Mouse (Mus musculus) subcutaneous adipose tissue, adult 2 months (tissue): Measurements from ENCODE around the gene Slc25a42. TPM values are rescaled to one million over a fixed set of nuclear protein-coding genes. Genes with fewer than 3 reads are reported as not detected.

Experiments used
- polyA plus RNA-seq: library from polyadenylated mRNA; depleted of rRNA; stranded (reverse); fragments of >200 nt; gene quantifications from 2 replicates; pipeline ENCODE4 v1.2.3, GENCODE M21; 2012; ENCODE audit warnings: low replicate concordance; rRNA removed

Slc25a42 gene
- polyA plus RNA-seq = 41.2 and 60.9 TPM in 2 replicates

DNA sequence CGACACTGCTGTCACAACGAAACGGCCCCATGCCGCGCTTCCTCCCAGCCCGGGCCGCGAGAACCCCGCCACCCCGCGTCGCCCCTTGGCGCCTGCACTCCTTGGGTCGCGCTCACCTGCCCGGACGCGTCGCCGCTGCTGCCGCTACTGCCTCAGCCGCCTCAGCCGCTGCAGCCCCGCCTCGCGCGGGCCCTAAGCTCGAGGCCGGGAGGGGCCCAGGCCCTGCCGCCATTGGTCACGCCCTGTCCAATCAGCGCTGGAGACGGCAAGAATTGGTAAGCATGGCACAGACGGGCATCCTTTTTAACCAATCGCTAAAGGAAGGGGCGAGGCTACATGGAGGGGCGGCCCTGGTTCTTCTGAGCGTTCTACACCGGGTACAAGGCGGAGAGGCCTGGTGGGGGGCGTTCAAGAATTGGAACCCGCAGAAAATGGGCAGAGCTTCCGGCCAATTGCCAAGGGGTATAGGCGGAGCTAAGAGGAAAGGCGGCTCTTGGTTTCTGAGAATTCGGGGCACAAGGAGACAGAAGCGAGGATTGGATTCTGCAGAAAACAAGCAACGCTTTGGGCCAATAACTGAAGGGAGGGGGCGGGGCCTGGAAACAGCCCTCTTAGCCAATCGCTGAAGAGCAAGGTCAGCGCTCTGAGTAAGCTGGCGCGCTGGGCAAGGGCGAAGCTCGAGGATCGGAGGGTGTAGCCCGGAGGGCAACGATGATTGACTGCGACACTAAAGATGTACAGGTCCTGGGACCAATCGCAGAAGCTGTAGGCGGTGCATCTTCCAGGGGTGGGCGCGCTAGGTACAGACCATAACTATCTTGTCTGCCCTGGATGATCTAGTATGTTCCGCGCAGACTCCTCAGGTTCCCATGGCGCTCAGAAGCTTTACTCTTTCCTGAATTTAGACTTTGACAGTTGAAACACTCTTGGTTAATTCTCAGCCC lies at the start of gene Slc25a42:
Gene Slc25a42 (minus strand): TSS at position 194 of the 944 bp plus-strand sequence.

DNA sequence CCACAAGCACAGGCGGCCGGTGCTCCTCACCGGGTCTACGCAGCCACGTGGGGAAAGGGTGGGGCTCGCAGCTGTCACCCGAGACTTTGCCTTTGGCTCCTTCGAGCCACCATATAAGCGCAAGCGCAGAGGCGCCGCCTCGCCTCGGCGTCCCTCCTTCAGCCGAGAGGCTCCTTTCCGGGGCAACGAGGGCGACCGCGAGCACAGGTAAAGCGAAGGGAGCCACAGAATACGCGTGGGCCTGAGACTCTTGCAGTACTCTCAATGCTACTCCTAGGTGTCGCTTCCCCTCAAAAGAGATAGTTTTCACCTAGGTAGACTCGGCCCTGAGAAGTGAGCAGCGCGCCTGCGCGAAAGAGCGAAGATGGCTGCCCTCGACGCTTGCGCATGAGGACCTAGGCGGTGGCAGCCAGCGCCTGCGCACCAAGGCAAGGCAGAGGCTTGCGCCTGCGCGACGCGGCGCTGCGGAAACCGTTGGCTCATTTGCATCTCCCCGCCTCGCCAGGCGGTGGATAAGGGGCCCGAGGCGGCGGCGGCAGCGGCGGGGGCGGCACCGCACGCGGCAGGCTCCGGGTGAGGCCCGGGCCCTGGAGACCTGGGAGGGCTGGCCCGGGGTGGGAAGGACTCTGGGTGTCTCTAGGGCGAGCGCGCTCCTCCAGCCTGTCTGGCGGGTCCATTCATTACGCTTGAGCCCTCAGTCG lies 22.1 kb upstream of the Slc25a42 start, which contains the start of the genes Sugp2 and Armc6:
Gene Sugp2 (plus strand): TSS at position 147 of the 701 bp plus-strand sequence.
Gene Armc6 (minus strand): TSS at position 387 of the 701 bp plus-strand sequence.

DNA sequence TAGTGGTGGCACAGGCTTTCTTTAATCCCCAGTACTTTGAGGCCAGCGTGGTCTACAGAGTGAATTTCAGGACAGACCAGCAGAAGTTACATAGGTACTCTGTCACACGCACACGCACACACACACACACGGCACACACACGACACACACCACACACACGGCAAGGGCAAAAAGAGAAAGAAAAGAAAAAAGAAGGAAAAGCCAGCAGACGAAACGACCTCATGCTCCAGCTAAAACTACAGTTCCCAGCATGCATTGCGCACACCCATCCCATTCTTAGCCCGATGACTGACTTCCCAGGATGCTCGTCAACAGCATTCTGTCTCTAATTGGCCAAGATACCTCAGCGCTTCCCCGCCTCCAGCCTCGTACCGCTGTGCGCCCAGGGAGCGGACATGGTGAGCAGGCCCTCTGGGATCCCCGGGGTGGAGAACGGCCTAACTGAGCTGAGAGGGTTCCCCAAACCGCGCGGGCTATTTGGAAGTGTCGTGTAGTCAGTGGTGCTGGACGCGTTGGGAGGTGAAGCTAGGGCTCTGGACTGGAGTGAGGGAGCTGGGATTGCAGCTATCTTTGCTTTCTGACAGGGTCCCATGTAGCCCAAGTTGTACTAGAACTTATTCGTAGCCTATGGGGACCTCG lies 39.9 kb downstream of the Slc25a42 start, which contains the start of gene Tmem161a:
Gene Tmem161a (plus strand): TSS at position 314 of the 639 bp plus-strand sequence.

DNA sequence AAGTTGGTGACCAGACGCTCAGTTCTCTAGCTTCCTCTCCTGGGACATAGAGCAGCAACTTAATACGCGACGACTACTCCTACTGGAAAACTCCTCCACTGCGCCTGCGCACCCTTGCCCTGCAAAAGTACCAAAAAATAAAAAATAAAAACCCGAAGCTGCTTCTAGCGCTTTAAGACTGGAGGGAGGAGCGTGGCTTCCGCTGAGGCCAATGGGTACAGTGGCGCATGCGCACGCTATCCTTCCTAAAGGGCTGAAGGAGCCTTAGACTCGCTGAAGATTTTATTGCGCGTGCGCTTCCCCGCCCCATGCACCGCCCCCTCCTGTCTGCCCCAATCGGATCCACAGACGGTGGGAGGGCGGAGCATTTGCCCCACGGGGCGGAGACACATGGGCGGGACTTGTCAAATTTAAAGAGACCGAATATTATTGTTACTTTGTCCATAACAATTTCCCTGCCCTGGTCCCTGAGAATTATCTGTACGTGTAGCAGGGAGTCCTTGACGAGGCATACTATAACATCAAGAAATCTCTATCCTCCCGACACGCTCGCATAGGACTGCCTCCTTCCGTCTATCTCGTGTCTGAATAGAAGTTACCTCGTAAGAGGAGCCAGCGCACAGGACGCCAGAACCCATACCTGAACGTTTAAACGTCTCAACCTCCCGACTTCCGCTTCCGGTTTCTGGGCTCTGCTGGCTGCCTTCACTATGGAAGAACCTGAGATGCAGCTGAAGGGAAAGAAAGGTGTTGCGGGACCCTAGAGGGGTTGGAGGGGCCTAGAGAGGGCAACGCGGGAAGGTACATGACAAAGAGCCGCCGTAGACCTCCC lies 72.9 kb downstream of the Slc25a42 start, which contains the start of the genes Rfxank, Borcs8 and Mef2b:
Gene Rfxank (minus strand): TSS at position 129 of the 832 bp plus-strand sequence.
Gene Borcs8 (plus strand): TSS at position 474 of the 832 bp plus-strand sequence.
Gene Mef2b (plus strand): TSS at position 686 of the 832 bp plus-strand sequence.

Other genes starting within 250 kb of the Slc25a42 start
- gene Gatad2a, start 215.9 kb downstream of the Slc25a42 start, polyA plus RNA-seq = 50.7 and 79.7 TPM in 2 replicates
- 76.7 and 101 TPM in 2 replicates for gene Mau2, start 169.6 kb downstream of the Slc25a42 start, polyA plus RNA-seq
- gene Sugp1, start 169.5 kb downstream of the Slc25a42 start, polyA plus RNA-seq = 10.8 and 14.6 TPM in 2 replicates
- 3.2 and 4.2 TPM in 2 replicates for gene Tm6sf2, start 139.4 kb downstream of the Slc25a42 start, polyA plus RNA-seq
- gene Hapln4, start 128.8 kb downstream of the Slc25a42 start, polyA plus RNA-seq = 0.42 and 0.92 TPM in 2 replicates
- gene Ncan, start 91.4 kb downstream of the Slc25a42 start, polyA plus RNA-seq = 0.50 and 3.3 TPM in 2 replicates
- gene Nr2c2ap, start 81.0 kb downstream of the Slc25a42 start, polyA plus RNA-seq = 18.9 and 21.9 TPM in 2 replicates
- gene Rfxank, start 73.2 kb downstream of the Slc25a42 start, polyA plus RNA-seq = 27.5 and 30.0 TPM in 2 replicates
- gene Borcs8, start 72.8 kb downstream of the Slc25a42 start, polyA plus RNA-seq = 105 and 114 TPM in 2 replicates
- gene Mef2b, start 72.6 kb downstream of the Slc25a42 start, polyA plus RNA-seq = 0.32 and 0.39 TPM in 2 replicates
- 123 and 138 TPM in 2 replicates for gene Tmem161a, start 39.9 kb downstream of the Slc25a42 start, polyA plus RNA-seq
- 37.0 and 50.6 TPM in 2 replicates for gene Sugp2, start 21.9 kb upstream of the Slc25a42 start, polyA plus RNA-seq
- gene Armc6, start 22.2 kb upstream of the Slc25a42 start, polyA plus RNA-seq = 28.9 TPM in 2 replicates
- 41.4 and 54.4 TPM in 2 replicates for gene Homer3, start 70.5 kb upstream of the Slc25a42 start, polyA plus RNA-seq
- 39.0 and 64.2 TPM in 2 replicates for gene Ddx49, start 90.2 kb upstream of the Slc25a42 start, polyA plus RNA-seq
- 327 and 352 TPM in 2 replicates for gene Cope, start 90.2 kb upstream of the Slc25a42 start, polyA plus RNA-seq
- 1.3 and 8.5 TPM in 2 replicates for gene Cers1, start 103.5 kb upstream of the Slc25a42 start, polyA plus RNA-seq
- gene Gdf1, start 117.5 kb upstream of the Slc25a42 start, polyA plus RNA-seq = 0.53 and 1.3 TPM in 2 replicates
- 24.6 and 43.5 TPM in 2 replicates for gene Upf1, start 141.0 kb upstream of the Slc25a42 start, polyA plus RNA-seq
- gene Comp, start 161.3 kb upstream of the Slc25a42 start, polyA plus RNA-seq = 1.2 TPM in 2 replicates
- 13.5 and 36.3 TPM in 2 replicates for gene Crtc1, start 227.3 kb upstream of the Slc25a42 start, polyA plus RNA-seq